Mouse (Mus musculus) limb, embryonic 13.5 days (tissue): ENCODE results near the gene Cdk5rap3. TPM values are rescaled to one million over a fixed set of nuclear protein-coding genes. Genes with fewer than 3 reads are reported as not detected.

Source experiments
- ATAC-seq: fragments of 200-750 bp; cut with Nextera tagmentation; 2 replicates; pipeline ENCODE4 v1.8.0; 2017; ENCODE audit warnings: low read depth, moderate number of reproducible peaks, moderate TSS enrichment; ENCODE audit not compliant: low FRiP score
- H3K27ac ChIP-seq: fragments of 300-500 bp; sonication (generic); 2 replicates; pipeline ENCODE4 v1.5.1; 2015; ENCODE audit warnings: inconsistent platforms, mild to moderate bottlenecking, moderate library complexity
- H3K27me3 ChIP-seq: fragments of 300-500 bp; sonication (generic); 2 replicates; pipeline ENCODE4 v1.6.1; 2015; ENCODE audit warnings: mild to moderate bottlenecking, inconsistent platforms
- H3K36me3 ChIP-seq: fragments of 300-500 bp; sonication (generic); 2 replicates; pipeline ENCODE4 v1.6.1; 2015; ENCODE audit warnings: inconsistent platforms, mild to moderate bottlenecking, moderate library complexity
- H3K4me1 ChIP-seq: fragments of 300-500 bp; sonication (generic); 2 replicates; pipeline ENCODE4 v1.6.1; 2015; ENCODE audit warnings: inconsistent platforms
- H3K4me2 ChIP-seq: fragments of 300-500 bp; sonication (generic); replicated peaks from 2 replicates; pipeline ENCODE4 v1.6.1; 2015; ENCODE audit warnings: inconsistent platforms, mild to moderate bottlenecking, moderate library complexity
- H3K4me3 ChIP-seq: fragments of 300-500 bp; sonication (generic); 2 replicates; pipeline ENCODE4 v1.5.1; 2015; ENCODE audit warnings: moderate library complexity, mild to moderate bottlenecking, inconsistent platforms
- H3K9ac ChIP-seq: fragments of 300-500 bp; sonication (generic); 2 replicates; pipeline ENCODE4 v1.6.1; 2015; ENCODE audit warnings: mild to moderate bottlenecking, inconsistent platforms
- H3K9me3 ChIP-seq: fragments of 300-500 bp; sonication (generic); 2 replicates; pipeline ENCODE4 v1.6.1; 2016; ENCODE audit warnings: inconsistent platforms
- WGBS: fragments of 180-500 bp; shearing (Covaris S2); methylation state at CpG from one replicate; pipeline ENCODE4 v1.1.7; 2015; 5-methylcytosine and 5-hydroxymethylcytosine counted together
- polyA plus RNA-seq: library from polyadenylated mRNA; unstranded; fragments of >200 nt; fragmentation: Nextera tagmentation; extraction: Ambion mirVana; gene quantifications from 2 replicates; pipeline ENCODE4 v1.2.1, GENCODE M21; 2015

Gene Cdk5rap3
- polyA plus RNA-seq, 1 experiment from 2014 or later, result 87.0 TPM

DNA sequence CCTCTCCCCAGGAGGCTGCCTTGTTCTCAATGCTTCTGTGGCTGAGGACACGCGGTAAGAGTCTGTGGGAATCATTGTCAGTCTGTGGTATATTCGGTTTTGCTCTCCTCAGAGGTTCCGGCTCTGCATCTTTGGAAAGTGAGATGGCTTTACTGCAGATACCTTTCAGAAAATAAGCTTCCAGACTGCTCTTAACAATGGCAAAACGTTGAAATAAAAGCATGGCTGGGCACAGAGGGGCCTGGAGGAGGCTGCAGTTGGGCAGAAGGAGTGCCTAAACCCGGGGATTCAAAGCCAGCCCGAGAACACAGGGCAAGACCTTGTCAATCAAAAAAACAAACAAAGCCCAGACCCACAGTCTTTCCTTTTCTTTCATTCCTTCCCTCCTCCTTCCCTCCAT is 36.9 kb downstream of the Cdk5rap3 start:
- Histone ChIP-seq H3K9me3 (no peaks in the 10 kb centered on the region), H3K4me1 (peaks cover 23% of the 10 kb centered on the region), H3K36me3 (no peaks in the 10 kb centered on the region), H3K27ac (no peak overlapping the region), H3K4me3 (no peak overlapping the region), H3K4me2 (no peak overlapping the region), H3K9ac (no peak overlapping the region), H3K27me3 (peaks cover 10% of the 10 kb centered on the region)
- no peak for ATAC-seq
- WGBS, result 50% methylated on average over 7 of the region's 7 CpGs

DNA sequence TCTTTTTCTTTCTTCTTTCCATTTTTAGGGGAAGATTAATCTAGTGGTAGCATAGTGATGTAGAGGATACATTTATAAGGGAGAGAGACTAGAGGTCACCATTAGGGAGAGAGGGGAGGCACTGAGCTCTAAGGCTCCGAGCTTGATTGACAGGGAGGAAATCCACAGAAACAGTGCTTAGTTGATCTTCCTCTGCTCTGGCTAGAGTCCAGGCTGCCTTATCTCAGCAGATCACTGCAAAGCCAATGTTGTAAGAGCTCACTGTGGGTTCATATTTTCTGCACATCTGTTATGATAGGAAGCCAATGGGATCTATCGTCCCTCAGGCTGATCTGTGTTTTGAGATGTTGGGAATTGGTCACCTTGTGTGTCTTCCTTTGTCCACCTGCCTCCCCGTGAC is 37.6 kb downstream of the Cdk5rap3 start:
- H3K27ac ChIP-seq, result no peak overlapping the region
- H3K4me2 ChIP-seq, result no peak overlapping the region
- peaks cover 28% of the 10 kb centered on the region for H3K4me1 ChIP-seq
- no peaks in the 10 kb centered on the region for H3K36me3 ChIP-seq
- H3K4me3 ChIP-seq, result no peak overlapping the region
- ATAC-seq, result no peak
- no peaks in the 10 kb centered on the region for H3K9me3 ChIP-seq
- WGBS, result 72% methylated on average over 3 of the region's 3 CpGs
- H3K27me3 ChIP-seq, result peaks cover 10% of the 10 kb centered on the region
- H3K9ac ChIP-seq, result no peak overlapping the region

DNA sequence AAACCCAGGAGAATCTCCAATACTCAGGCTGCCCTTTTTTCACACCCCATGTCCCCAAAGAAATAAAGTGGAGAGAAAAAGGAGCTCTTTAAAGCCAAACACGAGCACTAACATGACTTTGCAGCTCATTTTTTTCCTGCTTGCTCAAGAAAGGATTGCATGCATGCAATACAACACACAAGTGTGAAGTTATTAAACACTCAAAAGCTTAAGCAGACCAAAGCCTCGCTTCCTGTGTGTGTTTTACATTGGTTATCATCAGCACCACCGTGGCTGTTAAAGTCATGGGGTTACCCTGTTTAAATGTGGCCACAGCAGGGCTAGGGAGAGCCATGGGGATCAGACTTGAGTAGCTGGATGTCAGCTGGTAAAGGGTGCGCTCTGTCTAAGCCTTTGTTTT is 39.2 kb downstream of the Cdk5rap3 start:
- Histone ChIP-seq H3K9ac (0 out of 2 replicates have a peak overlapping the region, but pooled peaks have one; percentile 67), H3K4me3 (no peak overlapping the region), H3K27me3 (peaks cover 15% of the 10 kb centered on the region), H3K4me1 (peaks cover 44% of the 10 kb centered on the region), H3K27ac (no peak overlapping the region), H3K36me3 (no peaks in the 10 kb centered on the region), H3K9me3 (no peaks in the 10 kb centered on the region), H3K4me2 (0 out of 2 replicates have a peak overlapping the region, but pooled peaks have one; percentile 83)
- 34% methylated on average over 4 of the region's 4 CpGs for WGBS
- no peak for ATAC-seq

DNA sequence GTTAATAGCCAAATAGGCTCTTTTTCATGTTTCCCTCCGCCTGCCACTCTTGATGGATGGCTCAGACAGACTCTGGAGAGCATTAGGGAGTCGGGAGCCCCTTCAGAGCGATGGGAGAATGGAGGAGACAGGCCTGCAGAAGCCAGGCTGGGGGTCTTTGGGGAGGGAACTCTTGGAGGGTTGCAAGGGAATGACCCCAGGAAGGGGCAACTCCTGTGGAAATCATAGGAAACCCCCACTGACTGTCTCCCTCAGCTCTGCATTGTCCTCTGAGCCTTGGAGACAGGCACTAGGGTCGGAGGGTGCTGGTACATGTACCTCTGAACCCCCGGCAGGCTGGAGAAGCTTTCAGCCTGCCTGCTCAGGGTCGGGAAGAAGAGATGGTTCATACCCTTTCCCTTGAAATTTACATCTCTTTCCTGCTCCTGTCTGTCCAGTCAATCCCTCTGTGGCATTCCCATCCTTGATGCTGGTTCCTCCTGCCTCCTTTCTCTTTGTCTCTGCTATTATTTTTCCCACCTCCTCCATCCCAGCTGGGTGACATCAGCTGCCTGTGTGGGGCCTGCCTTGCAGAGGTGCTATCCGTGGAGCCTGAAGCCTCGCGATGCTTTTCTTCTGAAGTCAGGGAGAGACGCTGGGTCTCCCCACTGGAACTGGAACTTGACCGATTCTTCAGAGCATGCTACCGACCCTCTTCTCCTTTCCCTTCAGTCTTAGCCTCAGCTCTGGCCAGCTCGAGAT is 39.8 kb downstream of the Cdk5rap3 start:
- WGBS, result 5% methylated on average over 13 of the region's 13 CpGs
- Histone ChIP-seq H3K4me1 (peaks cover 44% of the 10 kb centered on the region), H3K4me2 (peak overlapping the region; percentile 83), H3K27ac (peak overlapping the region; percentile 28; the same call in 1 of the 2 replicates), H3K4me3 (peak overlapping the region; percentile 46), H3K36me3 (no peaks in the 10 kb centered on the region), H3K27me3 (peaks cover 15% of the 10 kb centered on the region), H3K9ac (peak overlapping the region; percentile 67), H3K9me3 (no peaks in the 10 kb centered on the region)
- no peak for ATAC-seq

DNA sequence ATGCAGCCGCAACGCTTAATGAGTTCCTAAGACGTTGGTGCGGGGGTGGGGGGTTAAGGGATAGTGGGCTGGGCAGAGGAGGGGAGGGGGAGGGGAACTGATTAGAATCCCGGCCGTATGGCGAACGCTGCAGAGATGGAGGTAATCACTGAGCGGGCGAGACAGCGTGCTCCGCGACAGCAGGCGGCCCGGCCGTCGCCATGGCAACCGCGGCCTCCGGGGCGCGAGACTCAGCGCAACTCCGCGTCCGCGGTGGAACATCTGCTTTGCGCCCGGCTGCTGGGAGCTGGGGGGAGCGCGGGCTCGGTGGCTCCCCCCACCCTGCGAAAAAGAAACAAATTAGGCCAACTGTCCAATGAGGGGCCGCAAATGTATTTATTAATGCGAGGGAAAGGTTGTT is 40.6 kb downstream of the Cdk5rap3 start:
- Histone ChIP-seq H3K9me3 (no peaks in the 10 kb centered on the region), H3K36me3 (no peaks in the 10 kb centered on the region), H3K27me3 (peaks cover 15% of the 10 kb centered on the region), H3K27ac (no peak overlapping the region), H3K4me1 (peaks cover 44% of the 10 kb centered on the region), H3K4me2 (peak overlapping the region; percentile 83), H3K4me3 (peak overlapping the region; percentile 46), H3K9ac (peak overlapping the region; percentile 67)
- ATAC-seq, result peak; percentile 66
- WGBS, result under 1% methylated on average over 35 of the region's 35 CpGs

DNA sequence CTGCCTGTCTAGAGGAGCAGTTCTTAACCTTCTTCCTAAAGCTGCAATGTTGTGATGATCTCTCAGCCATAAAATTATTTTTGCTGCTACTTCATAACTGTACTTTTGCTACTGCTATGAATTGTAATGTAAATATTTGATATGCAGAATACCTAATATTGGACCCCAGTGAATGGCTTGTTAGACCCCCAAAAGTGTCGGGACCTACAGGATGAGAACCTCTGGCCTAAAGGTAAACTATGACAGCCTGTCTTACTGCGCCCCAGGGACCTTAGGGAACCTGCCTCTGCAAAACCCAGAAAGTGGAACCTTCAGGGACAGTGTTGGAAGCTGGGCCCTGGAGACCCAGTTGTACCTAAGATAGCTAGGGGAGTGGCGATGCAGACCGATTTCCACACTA is 41.0 kb downstream of the Cdk5rap3 start:
- H3K9ac ChIP-seq, result peak overlapping the region; percentile 67; the same call in 1 of the 2 replicates
- peak overlapping the region; percentile 83 for H3K4me2 ChIP-seq
- H3K27me3 ChIP-seq, result peaks cover 15% of the 10 kb centered on the region
- ATAC-seq, result no peak
- no peaks in the 10 kb centered on the region for H3K36me3 ChIP-seq
- 18% methylated on average over 4 of the region's 4 CpGs for WGBS
- no peaks in the 10 kb centered on the region for H3K9me3 ChIP-seq
- H3K4me1 ChIP-seq, result peaks cover 44% of the 10 kb centered on the region
- no peak overlapping the region for H3K27ac ChIP-seq
- H3K4me3 ChIP-seq, result peak overlapping the region; percentile 46

DNA sequence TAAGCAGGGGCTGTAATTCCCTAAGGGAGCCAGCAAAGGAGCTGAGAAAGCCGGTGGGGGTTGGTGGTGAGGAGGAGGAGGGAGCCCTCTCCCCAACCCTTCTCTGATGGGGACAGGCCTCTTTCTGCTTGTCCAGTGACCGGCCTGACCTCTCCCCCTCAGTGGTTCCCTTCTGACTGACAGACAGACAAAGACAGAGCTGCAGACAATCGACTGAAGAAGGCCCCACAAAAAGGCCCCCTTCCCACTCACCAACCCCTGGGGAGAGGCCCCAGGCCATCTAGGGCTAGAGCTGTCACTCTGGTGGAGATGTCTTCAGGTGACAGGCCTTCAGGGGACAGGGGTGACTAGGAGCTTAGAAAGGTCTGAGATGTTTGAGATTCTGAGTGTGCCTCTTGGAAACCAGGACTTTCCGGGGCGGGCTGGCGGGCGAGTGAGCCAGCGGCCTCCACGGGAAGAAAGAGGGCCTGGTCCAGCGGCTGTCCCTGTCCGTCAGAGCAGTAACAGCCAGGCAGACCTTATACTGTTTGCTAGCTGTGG is 42.6 kb downstream of the Cdk5rap3 start:
- H3K4me3 ChIP-seq, result no peak overlapping the region
- H3K4me2 ChIP-seq, result peak overlapping the region; percentile 44
- no peaks in the 10 kb centered on the region for H3K9me3 ChIP-seq
- 29% methylated on average over 11 of the region's 11 CpGs for WGBS
- peak overlapping the region; percentile 51 for H3K9ac ChIP-seq
- H3K36me3 ChIP-seq, result no peaks in the 10 kb centered on the region
- peaks cover 44% of the 10 kb centered on the region for H3K4me1 ChIP-seq
- peak overlapping the region; percentile 58 for H3K27ac ChIP-seq
- peaks cover 15% of the 10 kb centered on the region for H3K27me3 ChIP-seq
- ATAC-seq, result no peak

DNA sequence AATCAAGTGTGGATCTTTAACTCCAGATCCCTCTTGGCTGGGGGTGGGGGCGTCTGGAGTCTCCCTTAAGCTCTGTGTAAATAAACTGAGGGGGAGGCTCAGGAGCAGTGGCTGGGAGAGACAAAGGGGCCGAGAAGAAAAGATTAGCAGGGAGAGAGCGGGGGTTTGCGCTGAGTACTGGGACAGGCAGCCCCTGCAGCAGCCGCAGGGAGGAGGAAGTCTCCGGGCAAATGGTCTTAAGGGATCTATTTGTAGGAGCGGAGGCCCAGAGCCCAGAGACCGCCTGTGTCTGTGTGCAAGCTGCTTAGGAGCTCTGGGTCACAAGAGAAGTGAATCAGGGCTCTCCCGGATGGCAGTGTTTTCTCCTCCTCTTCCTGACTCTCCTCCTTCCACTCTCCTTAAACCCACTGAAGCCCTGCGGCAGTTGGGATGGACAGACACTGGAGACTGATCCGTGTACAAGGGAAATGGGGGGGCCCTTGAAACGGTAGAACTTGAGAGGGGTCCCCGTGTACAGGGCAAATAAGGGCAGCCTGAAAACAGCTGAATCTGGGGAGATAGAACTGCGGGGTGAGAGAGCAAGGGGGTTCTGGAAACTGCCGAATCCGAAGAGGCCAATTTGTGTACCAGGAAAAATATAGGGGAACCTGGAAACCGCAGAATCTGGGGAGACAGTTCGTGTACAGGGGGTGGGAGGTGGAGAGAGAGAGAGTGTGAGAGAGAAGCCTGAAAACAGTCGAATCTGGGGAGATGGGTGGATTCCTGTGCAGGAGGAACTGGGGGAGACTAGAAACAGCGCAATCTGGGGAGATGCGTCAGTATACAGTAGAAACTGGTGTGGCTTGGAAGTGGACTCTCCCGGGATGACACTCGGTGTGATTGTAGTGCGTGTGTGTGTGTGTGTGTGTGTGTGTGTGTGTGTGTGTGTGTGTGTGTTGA is 43.6 kb downstream of the Cdk5rap3 start:
- peak overlapping the region; percentile 45 for H3K27ac ChIP-seq
- no peaks in the 10 kb centered on the region for H3K36me3 ChIP-seq
- no peak; the same call in 1 of the 2 replicates for ATAC-seq
- H3K4me3 ChIP-seq, result peak overlapping the region; percentile 2; the same call in 1 of the 2 replicates
- peak overlapping the region; percentile 32 for H3K9ac ChIP-seq
- WGBS, result 10% methylated on average over 24 of the region's 24 CpGs
- H3K27me3 ChIP-seq, result peaks cover 15% of the 10 kb centered on the region
- peak overlapping the region; percentile 44 for H3K4me2 ChIP-seq
- peaks cover 44% of the 10 kb centered on the region for H3K4me1 ChIP-seq
- no peaks in the 10 kb centered on the region for H3K9me3 ChIP-seq

DNA sequence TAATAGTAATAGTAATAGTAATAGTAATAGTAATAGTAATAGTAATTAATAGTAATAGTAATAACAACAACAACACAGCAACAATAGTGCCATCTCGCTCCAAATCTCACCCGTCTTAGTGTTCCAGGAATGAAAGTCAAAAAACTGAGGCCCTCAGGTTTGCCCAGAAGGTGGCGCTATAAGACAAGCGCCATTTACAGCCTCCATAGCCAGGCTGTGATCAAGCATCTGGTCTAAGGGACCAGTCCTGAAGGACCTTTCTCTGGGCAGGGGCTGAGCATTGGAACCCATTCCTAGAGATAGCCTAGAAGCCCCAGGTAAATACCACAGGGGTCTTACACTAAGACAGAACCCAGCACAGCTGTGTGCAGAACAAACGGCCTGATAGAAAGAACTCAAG is 49.1 kb downstream of the Cdk5rap3 start:
- no peak for ATAC-seq
- 12% methylated on average over 5 of the region's 5 CpGs for WGBS
- H3K9ac ChIP-seq, result 0 out of 2 replicates have a peak overlapping the region, but pooled peaks have one; percentile 35

DNA sequence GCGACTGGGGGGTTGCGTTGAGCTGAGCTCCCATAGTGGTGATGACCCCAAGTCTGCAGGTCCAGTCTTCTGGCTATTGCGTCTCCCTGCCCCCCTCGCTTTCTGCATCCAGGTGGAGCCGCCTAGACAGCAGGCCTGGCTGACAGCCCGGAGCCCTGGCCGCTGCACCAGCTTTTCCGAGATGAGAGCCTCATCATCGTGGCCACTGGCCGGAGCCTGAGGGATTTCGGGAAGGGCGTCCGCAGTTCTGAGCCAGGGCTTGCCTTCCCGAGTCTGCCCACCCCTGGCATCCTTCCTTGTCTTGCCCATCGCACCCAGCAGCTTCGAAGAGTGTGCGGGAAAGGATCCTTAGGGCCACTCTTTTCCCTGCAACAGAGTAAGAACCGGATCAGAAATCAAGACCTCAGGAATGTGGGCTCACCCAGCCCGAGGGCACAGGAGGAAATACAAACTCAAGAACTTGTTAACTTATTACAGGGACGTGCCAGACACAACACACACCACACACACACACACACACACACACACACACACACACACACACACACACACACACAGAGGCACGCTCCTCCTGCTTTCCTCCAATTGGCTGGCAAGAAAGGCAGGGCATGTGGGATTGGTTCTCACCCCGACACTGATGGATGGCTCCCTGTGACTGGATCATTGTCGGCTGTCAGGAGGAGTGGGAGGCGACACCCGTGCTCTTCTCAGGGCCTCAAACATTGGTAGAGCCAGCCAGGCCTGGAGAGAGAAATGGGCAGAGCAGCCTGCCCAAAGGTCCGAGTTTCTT is 52.9 kb downstream of the Cdk5rap3 start:
- Histone ChIP-seq H3K4me3 (no peak overlapping the region), H3K36me3 (no peaks in the 10 kb centered on the region), H3K9ac (peak overlapping the region; percentile 58), H3K9me3 (no peaks in the 10 kb centered on the region), H3K27ac (no peak overlapping the region), H3K4me2 (peak overlapping the region; percentile 47), H3K27me3 (peaks cover 22% of the 10 kb centered on the region), H3K4me1 (peaks cover 34% of the 10 kb centered on the region)
- ATAC-seq, result no peak
- WGBS, result 15% methylated on average over 25 of the region's 26 CpGs

More for the DNA sequence above, 49.1 kb downstream of the Cdk5rap3 start:
- H3K4me1 ChIP-seq, result peaks cover 20% of the 10 kb centered on the region
- peaks cover 18% of the 10 kb centered on the region for H3K27me3 ChIP-seq
- H3K4me2 ChIP-seq, result no peak overlapping the region
- no peaks in the 10 kb centered on the region for H3K36me3 ChIP-seq
- H3K9me3 ChIP-seq, result no peaks in the 10 kb centered on the region
- H3K4me3 ChIP-seq, result no peak overlapping the region
- no peak overlapping the region for H3K27ac ChIP-seq

DNA sequence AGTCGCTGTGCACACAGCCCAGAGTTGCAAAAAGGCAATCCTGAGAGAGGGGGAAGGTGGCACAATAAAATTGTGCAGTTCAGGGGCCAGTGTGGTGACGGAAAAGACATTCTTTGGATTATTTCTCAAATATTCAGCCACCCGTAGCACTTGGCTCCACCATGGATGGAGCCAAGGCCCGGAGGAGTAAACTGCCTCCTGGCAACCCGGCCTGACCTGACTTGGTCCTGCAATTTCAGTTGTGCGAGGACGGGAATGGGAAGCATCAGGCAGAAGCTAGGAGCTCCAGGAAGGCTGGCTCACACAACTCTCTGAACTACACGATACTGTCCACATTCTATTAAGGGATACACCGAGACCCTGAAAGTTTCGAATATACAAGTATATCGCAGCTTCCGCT is 53.8 kb downstream of the Cdk5rap3 start:
- H3K4me2 ChIP-seq, result peak overlapping the region; percentile 85; the same call in 1 of the 2 replicates
- WGBS, result 69% methylated on average over 12 of the region's 12 CpGs
- peaks cover 22% of the 10 kb centered on the region for H3K27me3 ChIP-seq
- no peak for ATAC-seq
- H3K9ac ChIP-seq, result no peak overlapping the region
- H3K4me3 ChIP-seq, result no peak overlapping the region
- peaks cover 34% of the 10 kb centered on the region for H3K4me1 ChIP-seq
- peaks cover 2% of the 10 kb centered on the region for H3K36me3 ChIP-seq
- H3K9me3 ChIP-seq, result no peaks in the 10 kb centered on the region
- no peak overlapping the region for H3K27ac ChIP-seq
